Comparison of ENCODE assay signal across 18 mouse cellular contexts in genomic region chr15:85022211-85022610, GRCm38 (mm10). TPM values are rescaled to one million over a fixed set of nuclear protein-coding genes. Genes with fewer than 3 reads are reported as not detected.
"Had no signal": no experiment of that assay in that cellular context is flagged by ENCODE, and none has a peak within 500 bp of the region (broad histone marks: within the 10 kb centered on the region; RNA-seq: fewer than 3 reads in every experiment).

No protein-coding gene starts in this region.

- H3K9ac ChIP-seq: liver, embryonic 15.5 days; lung, embryonic 15.5 days; midbrain, embryonic 12.5 days; stomach, embryonic 15.5 days had no signal

- H3K27me3 ChIP-seq: lung, embryonic 15.5 days; stomach, embryonic 15.5 days had no signal

- H3K4me1 ChIP-seq: liver, embryonic 15.5 days had no signal

- H3K9me3 ChIP-seq: limb, embryonic 10.5 days; liver, embryonic 15.5 days; lung, embryonic 15.5 days; megakaryocyte, embryonic 14.5 days; midbrain, embryonic 12.5 days; stomach, embryonic 15.5 days had no signal

- DNase-seq: kidney, adult 8-10 months; kidney, postnatal 25 days; right cerebral cortex, postnatal 14 days; thymus, adult 2 months; thymus, postnatal 25 days had no signal

- ATAC-seq: midbrain, embryonic 16.5 days had no signal

- H3K4me3 ChIP-seq: left cerebral cortex, adult 2 months; limb, embryonic 10.5 days; liver, embryonic 15.5 days; lung, embryonic 15.5 days; megakaryocyte, embryonic 14.5 days; midbrain, embryonic 12.5 days; stomach, embryonic 15.5 days had no signal

- H3K36me3 ChIP-seq: limb, embryonic 10.5 days; liver, embryonic 15.5 days; lung, embryonic 15.5 days; midbrain, embryonic 12.5 days; stomach, embryonic 15.5 days had no signal

- H3K4me2 ChIP-seq: liver, embryonic 11.5 days; liver, embryonic 15.5 days; lung, embryonic 15.5 days; midbrain, embryonic 12.5 days; stomach, embryonic 15.5 days had no signal

- H3K27ac ChIP-seq: left cerebral cortex, adult 2 months; limb, embryonic 10.5 days; liver, embryonic 15.5 days; lung, embryonic 15.5 days; macrophage; midbrain, embryonic 12.5 days; stomach, embryonic 15.5 days had no signal

RNA-seq across cellular contexts. Expression of gene Upk3a, which starts 5.3 kb away (rescaled TPM):
- total RNA-seq: layer of hippocampus, postnatal 25 days; left cerebral cortex, adult 2 months; left cerebral cortex, postnatal 14 days had no signal
- polyA plus RNA-seq: limb, embryonic 10.5 days; liver, embryonic 11.5 days; liver, embryonic 15.5 days; macrophage; spleen, adult 2 months had no signal
